Mouse (Mus musculus) olfactory bulb, adult 2 months (tissue): ENCODE data around the gene Gm8677. TPM values are rescaled to one million over a fixed set of nuclear protein-coding genes. Genes with fewer than 3 reads are reported as not detected.
"Not testable (repeated sequence)": the region's sequence is repeated elsewhere in the genome, so short reads cannot be mapped to it uniquely, and the experiment has no call there.

Source experiments
- H3K27ac ChIP-seq: fragments of 200-500 bp; 2 replicates; pipeline ENCODE4 v1.5.1; 2012; ENCODE audit warnings: low read depth, low read length; ENCODE audit not compliant: insufficient read depth
- H3K4me1 ChIP-seq: fragments of 200-500 bp; 2 replicates; pipeline ENCODE4 v1.6.1; 2012; ENCODE audit warnings: low read length; ENCODE audit not compliant: control insufficient read depth, insufficient read depth
- H3K4me3 ChIP-seq: fragments of 200-500 bp; 2 replicates; pipeline ENCODE4 v1.5.1; 2012; ENCODE audit warnings: mild to moderate bottlenecking, low read depth, low read length, moderate library complexity; ENCODE audit not compliant: insufficient read depth
- WGBS: fragments of 180-500 bp; shearing (Covaris S2); methylation state at CpG from one replicate; pipeline ENCODE4 v1.1.7; 2018; 5-methylcytosine and 5-hydroxymethylcytosine counted together
- polyA plus RNA-seq: library from polyadenylated mRNA; stranded (reverse); fragments of >200 nt; gene quantifications from 2 replicates; pipeline ENCODE4 v1.2.4, GENCODE M21; 2012; ENCODE audit warnings: low replicate concordance; ENCODE audit not compliant: missing spikeins, insufficient read depth, insufficient read length

The Gm8677 gene
- polyA plus RNA-seq = not detected in 2 replicates

DNA sequence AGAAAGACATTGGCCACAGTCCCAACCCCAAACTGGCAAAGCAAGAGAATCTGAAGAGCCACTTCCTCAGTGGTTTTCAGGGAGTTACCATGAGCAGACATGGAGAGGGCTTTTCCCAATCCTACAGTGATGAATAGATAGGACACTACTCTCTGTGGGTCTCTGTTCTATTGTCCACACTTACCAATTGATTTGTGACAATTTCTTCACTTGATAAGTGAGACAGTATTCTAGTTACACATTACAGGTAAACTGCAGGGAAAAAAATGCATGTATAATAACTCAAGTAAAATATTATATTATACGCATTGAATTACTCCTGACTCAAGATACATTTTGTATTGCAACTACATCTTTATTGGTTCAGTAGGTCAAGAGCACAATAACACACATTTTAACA, at the start of gene Gm8677:
Gene Gm8677 (minus strand): TSS at position 101 of the 400 bp plus-strand sequence.
- H3K27ac ChIP-seq, H3K4me1 ChIP-seq, H3K4me3 ChIP-seq: not testable (repeated sequence)
- no CpG with 5 or more reads among the region's 1 CpGs for WGBS

DNA sequence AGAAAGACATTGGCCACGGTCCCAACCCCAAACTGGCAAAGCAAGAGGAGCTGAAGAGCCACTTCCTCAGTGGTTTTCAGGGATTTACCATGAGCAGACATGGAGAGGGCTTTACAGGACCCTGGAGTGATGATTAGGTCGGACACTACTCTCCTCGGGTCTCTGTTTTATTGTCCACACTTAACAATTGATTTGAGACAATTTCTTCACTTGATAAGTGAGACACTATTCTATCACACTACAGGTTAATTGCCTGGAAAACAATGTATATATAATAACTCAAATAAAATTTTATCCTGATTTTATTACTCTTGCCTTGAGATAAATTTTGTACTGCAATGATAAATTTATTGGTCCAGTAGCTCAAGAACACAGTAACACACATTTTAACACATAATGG, 30.6 kb upstream of the Gm8677 start, which contains the start of gene Gm4201:
Gene Gm4201 (minus strand): TSS at position 101 of the 400 bp plus-strand sequence.
- not testable (repeated sequence) for H3K4me1 ChIP-seq, H3K4me3 ChIP-seq, H3K27ac ChIP-seq
- WGBS = no CpG with 5 or more reads among the region's 3 CpGs

- H3K4me3 ChIP-seq, H3K27ac ChIP-seq, H3K4me1 ChIP-seq: not testable (repeated sequence)
- no CpG with 5 or more reads among the region's 3 CpGs for WGBS
Measured at GRCm38 (mm10) chr7:22522667-22523066, 12.0 kb downstream of the Gm8677 start, which contains the start of gene Vmn1r152. TSS of gene Vmn1r152 (plus strand) at chr7:22522967.

GRCm38 (mm10) chr7:22499578-22499977, 35.1 kb downstream of the Gm8677 start, which contains the start of gene Vmn1r151:
TSS of gene Vmn1r151 (minus strand) at chr7:22499678.
- H3K27ac ChIP-seq, H3K4me1 ChIP-seq, H3K4me3 ChIP-seq: not testable (repeated sequence)
- WGBS = 52% methylated on average over 2 of the region's 3 CpGs

Other genes starting within 250 kb of the Gm8677 start
- gene Gm4187, start 205.2 kb downstream of the Gm8677 start, polyA plus RNA-seq = not detected in 2 replicates
- gene Gm8660, start 163.8 kb downstream of the Gm8677 start, polyA plus RNA-seq = not detected in 2 replicates
- gene Vmn1r148, start 121.3 kb downstream of the Gm8677 start, polyA plus RNA-seq = not detected in 2 replicates
- not detected in 2 replicates for gene Vmn1r149, start 96.7 kb downstream of the Gm8677 start, polyA plus RNA-seq
- not detected in 2 replicates for gene Gm10665, start 70.8 kb downstream of the Gm8677 start, polyA plus RNA-seq
- not detected in 2 replicates for gene Vmn1r151, start 35.2 kb downstream of the Gm8677 start, polyA plus RNA-seq
- gene Vmn1r152, start 11.9 kb downstream of the Gm8677 start, polyA plus RNA-seq = not detected in 2 replicates
- not detected in 2 replicates for gene Gm4201, start 30.5 kb upstream of the Gm8677 start, polyA plus RNA-seq
- not detected in 2 replicates for gene Gm4565, start 53.2 kb upstream of the Gm8677 start, polyA plus RNA-seq
- gene Vmn1r155, start 123.1 kb upstream of the Gm8677 start, polyA plus RNA-seq = not detected in 2 replicates
- not detected in 2 replicates for gene Gm8693, start 157.4 kb upstream of the Gm8677 start, polyA plus RNA-seq
- not detected in 2 replicates for gene Gm4567, start 184.8 kb upstream of the Gm8677 start, polyA plus RNA-seq
- not detected in 2 replicates for gene Vmn1r157, start 226.8 kb upstream of the Gm8677 start, polyA plus RNA-seq